Mouse (Mus musculus) ES-Bruce4 (cell line): Measurements from ENCODE around the gene Bmper. TPM values are rescaled to one million over a fixed set of nuclear protein-coding genes. Genes with fewer than 3 reads are reported as not detected.

ENCODE experiments used
- H3K27ac ChIP-seq: 2 replicates; pipeline ENCODE4 v1.5.1; 2012; ENCODE audit warnings: low read length, inconsistent platforms; ENCODE audit not compliant: insufficient read depth
- H3K27me3 ChIP-seq: 2 replicates; pipeline ENCODE4 v1.6.1; 2012; ENCODE audit warnings: mild to moderate bottlenecking, low read length, inconsistent platforms; ENCODE audit not compliant: control insufficient read depth, poor library complexity, insufficient read depth, severe bottlenecking
- H3K36me3 ChIP-seq: 2 replicates; pipeline ENCODE4 v1.6.1; 2012; ENCODE audit warnings: inconsistent platforms, mild to moderate bottlenecking, low read length, moderate library complexity; ENCODE audit not compliant: control insufficient read depth, poor library complexity, insufficient read depth, severe bottlenecking
- H3K4me1 ChIP-seq: one replicate; pipeline ENCODE4 v1.8.1; 2011; ENCODE audit warnings: low read length; ENCODE audit not compliant: control insufficient read depth, insufficient read depth
- H3K4me3 ChIP-seq: 2 replicates; pipeline ENCODE4 v1.5.1; 2011; ENCODE audit warnings: low read depth, mild to moderate bottlenecking, low read length
- H3K9ac ChIP-seq: 2 replicates; pipeline ENCODE4 v1.6.1; 2012; ENCODE audit warnings: low read depth, mild to moderate bottlenecking, inconsistent platforms; ENCODE audit not compliant: poor library complexity, severe bottlenecking
- H3K9me3 ChIP-seq: replicated peaks from 2 replicates; pipeline ENCODE4 v1.6.1; 2012; ENCODE audit warnings: mild to moderate bottlenecking, low read length, inconsistent platforms; ENCODE audit not compliant: control insufficient read depth, poor library complexity, insufficient read depth, severe bottlenecking
- CTCF ChIP-seq: IDR thresholded peaks from one replicate; pipeline ENCODE4 v1.8.1; 2011; ENCODE audit warnings: low read depth, low read length
- EP300 ChIP-seq: IDR thresholded peaks from 2 replicates; pipeline ENCODE4 v1.6.1; 2011; ENCODE audit warnings: low read depth, low read length; ENCODE audit not compliant: insufficient read depth
- POLR2A ChIP-seq: IDR thresholded peaks from one replicate; pipeline ENCODE4 v1.8.1; 2011; ENCODE audit warnings: low read length; ENCODE audit not compliant: insufficient read depth
- polyA plus RNA-seq: library from polyadenylated mRNA; stranded (reverse); fragments of >200 nt; gene quantifications from 2 replicates; pipeline ENCODE4 v1.2.4, GENCODE M21; 2011; ENCODE audit warnings: low read depth; ENCODE audit not compliant: missing spikeins, insufficient read depth, insufficient read length

Bmper gene
- polyA plus RNA-seq, 1 experiment: not detected

GRCm38 (mm10) chr9:23205304-23205703 is 17.6 kb upstream of the Bmper start:
- Histone ChIP-seq H3K9ac (no peak overlapping the region), H3K4me3 (no peak overlapping the region), H3K27me3 (no peaks in the 10 kb centered on the region), H3K9me3 (no peaks in the 10 kb centered on the region), H3K27ac (no peak overlapping the region), H3K36me3 (no peaks in the 10 kb centered on the region), H3K4me1 (no peaks in the 10 kb centered on the region)
- TF ChIP-seq CTCF (no peak), POLR2A (no peak), EP300 (no peak)

- Histone ChIP-seq H3K9me3 (no peaks in the 10 kb centered on the region), H3K4me3 (no peak overlapping the region), H3K27ac (no peak overlapping the region), H3K27me3 (no peaks in the 10 kb centered on the region), H3K36me3 (no peaks in the 10 kb centered on the region), H3K4me1 (no peaks in the 10 kb centered on the region), H3K9ac (no peak overlapping the region)
- TF ChIP-seq POLR2A (no peak), EP300 (no peak), CTCF (no peak)
Observed at GRCm38 (mm10) chr9:23205757-23206156, 17.1 kb upstream of the Bmper start.

GRCm38 (mm10) chr9:23206181-23206580 is 16.7 kb upstream of the Bmper start:
- H3K9ac ChIP-seq: no peak overlapping the region
- H3K4me1 ChIP-seq: no peaks in the 10 kb centered on the region
- no peaks in the 10 kb centered on the region for H3K36me3 ChIP-seq
- no peak overlapping the region for H3K4me3 ChIP-seq
- H3K27ac ChIP-seq: no peak overlapping the region
- TF ChIP-seq POLR2A (no peak), CTCF (no peak), EP300 (no peak)
- H3K27me3 ChIP-seq: no peaks in the 10 kb centered on the region; the same call in 1 of the 2 replicates
- H3K9me3 ChIP-seq: no peaks in the 10 kb centered on the region

- H3K27me3 ChIP-seq: no peaks in the 10 kb centered on the region; the same call in 1 of the 2 replicates
- TF ChIP-seq EP300: no peak
- peak; percentile 88 for TF ChIP-seq CTCF
- no peak overlapping the region for H3K4me3 ChIP-seq
- H3K27ac ChIP-seq: no peak overlapping the region
- H3K4me1 ChIP-seq: no peaks in the 10 kb centered on the region
- no peaks in the 10 kb centered on the region for H3K36me3 ChIP-seq
- no peaks in the 10 kb centered on the region for H3K9me3 ChIP-seq
- H3K9ac ChIP-seq: no peak overlapping the region
Observed at GRCm38 (mm10) chr9:23212303-23212702, 10.6 kb upstream of the Bmper start.

GRCm38 (mm10) chr9:23219754-23220153 is 3.1 kb upstream of the Bmper start:
- H3K27me3 ChIP-seq: peaks cover 13% of the 10 kb centered on the region
- no peaks in the 10 kb centered on the region for H3K36me3 ChIP-seq
- no peaks in the 10 kb centered on the region for H3K9me3 ChIP-seq
- no peaks in the 10 kb centered on the region for H3K4me1 ChIP-seq
- peak; percentile 47 for TF ChIP-seq CTCF
- no peak for TF ChIP-seq POLR2A
- H3K4me3 ChIP-seq: no peak overlapping the region
- H3K9ac ChIP-seq: no peak overlapping the region
- no peak overlapping the region for H3K27ac ChIP-seq

GRCm38 (mm10) chr9:23221976-23222375 is 900 bp upstream of the Bmper start:
- H3K27me3 ChIP-seq: peaks cover 13% of the 10 kb centered on the region
- peak overlapping the region; percentile 77 for H3K4me3 ChIP-seq
- no peaks in the 10 kb centered on the region for H3K9me3 ChIP-seq
- no peaks in the 10 kb centered on the region for H3K4me1 ChIP-seq
- no peaks in the 10 kb centered on the region for H3K36me3 ChIP-seq
- no peak for TF ChIP-seq POLR2A
- TF ChIP-seq EP300: no peak
- TF ChIP-seq CTCF: no peak
- peak overlapping the region; percentile 59; the same call in 1 of the 2 replicates for H3K9ac ChIP-seq
- H3K27ac ChIP-seq: no peak overlapping the region
